Mouse (Mus musculus): Measurements from ENCODE around the gene Gadd45b. TPM values are rescaled to one million over a fixed set of nuclear protein-coding genes. Genes with fewer than 3 reads are reported as not detected.

Gene Gadd45b
- polyA plus RNA-seq, 1 experiment: 30.6 TPM

- WGBS: 95% methylated on average over 8 of the region's 8 CpGs
- TF ChIP-seq POLR2A (IDR thresholded peaks at IDR 0.05; ENCODE audit: borderline replicate concordance, insufficient read depth, low read length) (no peak), CTCF (IDR thresholded peaks at IDR 0.05; ENCODE audit: borderline replicate concordance, insufficient read depth, low read depth, low read length) (no peak)
- DNase-seq: no peak
These were observed 26.5 kb downstream of the Gadd45b start for GRCm38 (mm10) chr10:80956385-80956784.

GRCm38 (mm10) chr10:80956901-80957300 lies 27.0 kb downstream of the Gadd45b start:
- no peak for TF ChIP-seq CTCF (IDR thresholded peaks at IDR 0.05; ENCODE audit: borderline replicate concordance, insufficient read depth, low read depth, low read length)
- TF ChIP-seq POLR2A (IDR thresholded peaks at IDR 0.05; ENCODE audit: borderline replicate concordance, insufficient read depth, low read length): no peak
- Histone ChIP-seq H3K4me3 (replicated peaks; ENCODE audit: insufficient read depth, low read depth, low read length) (no peak overlapping the region), H3K4me1 (ENCODE audit: control insufficient read depth, insufficient read depth, low read length) (peaks cover 13% of the 10 kb centered on the region), H3K27me3 (ENCODE audit: control insufficient read depth, insufficient read depth, low read length) (no peaks in the 10 kb centered on the region), H3K27ac (ENCODE audit: insufficient read depth, low read length) (no peak overlapping the region)
- 89% methylated on average over 6 of the region's 6 CpGs for WGBS
- DNase-seq: no peak

More at GRCm38 (mm10) chr10:80956385-80956784, 26.5 kb downstream of the Gadd45b start:
- Histone ChIP-seq H3K27ac (ENCODE audit: insufficient read depth, low read length) (no peak overlapping the region), H3K27me3 (ENCODE audit: control insufficient read depth, insufficient read depth, low read length) (no peaks in the 10 kb centered on the region), H3K4me1 (ENCODE audit: control insufficient read depth, insufficient read depth, low read length) (peaks cover 13% of the 10 kb centered on the region), H3K4me3 (replicated peaks; ENCODE audit: insufficient read depth, low read depth, low read length) (no peak overlapping the region)

- DNase-seq: no peak
- 76% methylated on average over 4 of the region's 4 CpGs for WGBS
- Histone ChIP-seq H3K27me3 (ENCODE audit: control insufficient read depth, insufficient read depth, low read length) (no peaks in the 10 kb centered on the region), H3K27ac (ENCODE audit: insufficient read depth, low read length) (no peak overlapping the region), H3K4me1 (ENCODE audit: control insufficient read depth, insufficient read depth, low read length) (peaks cover 13% of the 10 kb centered on the region), H3K4me3 (replicated peaks; ENCODE audit: insufficient read depth, low read depth, low read length) (no peak overlapping the region)
- no peak for TF ChIP-seq CTCF (IDR thresholded peaks at IDR 0.05; ENCODE audit: borderline replicate concordance, insufficient read depth, low read depth, low read length)
- no peak for TF ChIP-seq POLR2A (IDR thresholded peaks at IDR 0.05; ENCODE audit: borderline replicate concordance, insufficient read depth, low read length)
These were observed 27.9 kb downstream of the Gadd45b start for GRCm38 (mm10) chr10:80957791-80958190.

- DNase-seq: no peak
- Histone ChIP-seq H3K27me3 (ENCODE audit: control insufficient read depth, insufficient read depth, low read length) (no peaks in the 10 kb centered on the region), H3K27ac (ENCODE audit: insufficient read depth, low read length) (no peak overlapping the region), H3K4me1 (ENCODE audit: control insufficient read depth, insufficient read depth, low read length) (peaks cover 20% of the 10 kb centered on the region), H3K4me3 (replicated peaks; ENCODE audit: insufficient read depth, low read depth, low read length) (no peak overlapping the region)
- no peak for TF ChIP-seq CTCF (IDR thresholded peaks at IDR 0.05; ENCODE audit: borderline replicate concordance, insufficient read depth, low read depth, low read length)
- TF ChIP-seq POLR2A (IDR thresholded peaks at IDR 0.05; ENCODE audit: borderline replicate concordance, insufficient read depth, low read length): no peak
- WGBS: 90% methylated on average over 5 of the region's 5 CpGs
These were observed 29.2 kb downstream of the Gadd45b start for GRCm38 (mm10) chr10:80958979-80959637.

- no peak overlapping the region for H3K27ac ChIP-seq (ENCODE audit: insufficient read depth, low read length)
- TF ChIP-seq POLR2A (IDR thresholded peaks at IDR 0.05; ENCODE audit: borderline replicate concordance, insufficient read depth, low read length) (no peak), CTCF (IDR thresholded peaks at IDR 0.05; ENCODE audit: borderline replicate concordance, insufficient read depth, low read depth, low read length) (peak; percentile 28; the same call in 1 of the 2 replicates)
- H3K4me3 ChIP-seq (replicated peaks; ENCODE audit: insufficient read depth, low read depth, low read length): no peak overlapping the region
- peaks cover 6% of the 10 kb centered on the region; the same call in 1 of the 2 replicates for H3K4me1 ChIP-seq (ENCODE audit: control insufficient read depth, insufficient read depth, low read length)
- peak in 1 of 2 experiments; percentile 23 for DNase-seq
- 25% methylated on average over 16 of the region's 16 CpGs for WGBS
- H3K27me3 ChIP-seq (ENCODE audit: control insufficient read depth, insufficient read depth, low read length): no peaks in the 10 kb centered on the region
These were observed 31.0 kb downstream of the Gadd45b start for GRCm38 (mm10) chr10:80960551-80961508.

GRCm38 (mm10) chr10:80962051-80962472 lies 32.2 kb downstream of the Gadd45b start:
- TF ChIP-seq CTCF (IDR thresholded peaks at IDR 0.05; ENCODE audit: borderline replicate concordance, insufficient read depth, low read depth, low read length): no peak
- TF ChIP-seq POLR2A (IDR thresholded peaks at IDR 0.05; ENCODE audit: borderline replicate concordance, insufficient read depth, low read length): no peak
- H3K4me1 ChIP-seq (ENCODE audit: control insufficient read depth, insufficient read depth, low read length): peaks cover 6% of the 10 kb centered on the region; the same call in 1 of the 2 replicates
- WGBS: 80% methylated on average over 10 of the region's 10 CpGs
- DNase-seq: no peak
- H3K27ac ChIP-seq (ENCODE audit: insufficient read depth, low read length): no peak overlapping the region
- H3K27me3 ChIP-seq (ENCODE audit: control insufficient read depth, insufficient read depth, low read length): no peaks in the 10 kb centered on the region
- H3K4me3 ChIP-seq (replicated peaks; ENCODE audit: insufficient read depth, low read depth, low read length): no peak overlapping the region

- DNase-seq: no peak
- no peak overlapping the region for H3K27ac ChIP-seq (ENCODE audit: insufficient read depth, low read length)
- no peaks in the 10 kb centered on the region for H3K27me3 ChIP-seq (ENCODE audit: control insufficient read depth, insufficient read depth, low read length)
- H3K4me1 ChIP-seq (ENCODE audit: control insufficient read depth, insufficient read depth, low read length): peaks cover 6% of the 10 kb centered on the region; the same call in 1 of the 2 replicates
- 79% methylated on average over 5 of the region's 5 CpGs for WGBS
- no peak overlapping the region for H3K4me3 ChIP-seq (replicated peaks; ENCODE audit: insufficient read depth, low read depth, low read length)
- TF ChIP-seq CTCF (IDR thresholded peaks at IDR 0.05; ENCODE audit: borderline replicate concordance, insufficient read depth, low read depth, low read length): no peak
- TF ChIP-seq POLR2A (IDR thresholded peaks at IDR 0.05; ENCODE audit: borderline replicate concordance, insufficient read depth, low read length): no peak
These were observed 32.7 kb downstream of the Gadd45b start for GRCm38 (mm10) chr10:80962585-80962984.

Measured in cerebellum, adult 2 months (tissue).